Mouse (Mus musculus) heart, embryonic 11.5 days (tissue): ENCODE results near the gene Cxcl1. TPM values are rescaled to one million over a fixed set of nuclear protein-coding genes. Genes with fewer than 3 reads are reported as not detected.

Experiments used
- ATAC-seq: fragments of 200-750 bp; cut with Nextera tagmentation; replicated peaks from 2 replicates; pipeline ENCODE4 v1.8.0; 2017; ENCODE audit warnings: moderate library complexity; ENCODE audit not compliant: insufficient number of reproducible peaks, low FRiP score, low TSS enrichment
- H3K27ac ChIP-seq: fragments of 300-500 bp; sonication (generic); 2 replicates; pipeline ENCODE4 v1.5.1; 2014; ENCODE audit warnings: mild to moderate bottlenecking, low read depth, low read length
- H3K27me3 ChIP-seq: fragments of 300-500 bp; sonication (generic); 2 replicates; pipeline ENCODE4 v1.6.1; 2014; ENCODE audit warnings: mild to moderate bottlenecking, low read length, mixed read lengths; ENCODE audit not compliant: control insufficient read depth, insufficient read depth
- H3K36me3 ChIP-seq: fragments of 300-500 bp; sonication (generic); 2 replicates; pipeline ENCODE4 v1.6.1; 2014; ENCODE audit warnings: mild to moderate bottlenecking, low read length, moderate library complexity, mixed read lengths; ENCODE audit not compliant: control insufficient read depth, insufficient read depth
- H3K4me1 ChIP-seq: fragments of 300-500 bp; sonication (generic); 2 replicates; pipeline ENCODE4 v1.6.1; 2014; ENCODE audit warnings: low read length; ENCODE audit not compliant: control insufficient read depth, insufficient read depth
- H3K4me2 ChIP-seq: fragments of 300-500 bp; sonication (generic); 2 replicates; pipeline ENCODE4 v1.6.1; 2014; ENCODE audit warnings: mild to moderate bottlenecking, moderate library complexity
- H3K4me3 ChIP-seq: fragments of 300-500 bp; sonication (generic); 2 replicates; pipeline ENCODE4 v1.5.1; 2014; ENCODE audit warnings: low read depth, low read length
- H3K9ac ChIP-seq: fragments of 300-500 bp; sonication (generic); 2 replicates; pipeline ENCODE4 v1.6.1; 2014; ENCODE audit warnings: mild to moderate bottlenecking, low read depth, low read length, moderate library complexity
- H3K9me3 ChIP-seq: fragments of 300-500 bp; sonication (generic); replicated peaks from 2 replicates; pipeline ENCODE4 v1.6.1; 2016; ENCODE audit warnings: low read length; ENCODE audit not compliant: control insufficient read depth
- WGBS: fragments of 180-500 bp; shearing (Covaris S2); extraction: QIAGEN DNeasy Blood & Tissue Kit; methylation state at CpG from one replicate; pipeline ENCODE4 v1.1.7; 2014; ENCODE audit not compliant: insufficient replicate concordance; 5-methylcytosine and 5-hydroxymethylcytosine counted together
- polyA plus RNA-seq: library from polyadenylated mRNA; unstranded; fragments of >200 nt; fragmentation: Nextera tagmentation; extraction: Ambion mirVana; gene quantifications from 2 replicates; pipeline ENCODE4 v1.2.1, GENCODE M21; 2014

Gene Cxcl1
- polyA plus RNA-seq, 1 experiment from 2014 or later = 0.27 TPM

- ATAC-seq = no peak
- Histone ChIP-seq H3K27me3 (no peaks in the 10 kb centered on the region), H3K27ac (no peak overlapping the region), H3K4me2 (no peak overlapping the region), H3K9ac (no peak overlapping the region), H3K9me3 (no peaks in the 10 kb centered on the region), H3K4me1 (no peaks in the 10 kb centered on the region), H3K4me3 (no peak overlapping the region), H3K36me3 (no peaks in the 10 kb centered on the region)
- 84% methylated on average over 7 of the region's 7 CpGs for WGBS
These were observed 10.6 kb upstream of the Cxcl1 start for GRCm38 (mm10) chr5:90880335-90880850.

GRCm38 (mm10) chr5:90881021-90881420 lies 10.0 kb upstream of the Cxcl1 start:
- Histone ChIP-seq H3K27ac (no peak overlapping the region), H3K9me3 (no peaks in the 10 kb centered on the region), H3K27me3 (no peaks in the 10 kb centered on the region), H3K9ac (no peak overlapping the region), H3K4me1 (no peaks in the 10 kb centered on the region), H3K4me3 (no peak overlapping the region), H3K36me3 (no peaks in the 10 kb centered on the region), H3K4me2 (no peak overlapping the region)
- ATAC-seq = no peak
- WGBS = 87% methylated on average over 4 of the region's 4 CpGs

GRCm38 (mm10) chr5:90881682-90882081 lies 9.4 kb upstream of the Cxcl1 start:
- Histone ChIP-seq H3K4me3 (no peak overlapping the region), H3K36me3 (no peaks in the 10 kb centered on the region), H3K4me2 (no peak overlapping the region), H3K9ac (no peak overlapping the region), H3K27me3 (no peaks in the 10 kb centered on the region), H3K27ac (no peak overlapping the region), H3K9me3 (no peaks in the 10 kb centered on the region), H3K4me1 (no peaks in the 10 kb centered on the region)
- ATAC-seq = no peak
- WGBS = 84% methylated on average over 5 of the region's 5 CpGs

- no peak overlapping the region for H3K4me2 ChIP-seq
- H3K4me1 ChIP-seq = no peaks in the 10 kb centered on the region
- no peaks in the 10 kb centered on the region for H3K36me3 ChIP-seq
- no peaks in the 10 kb centered on the region for H3K9me3 ChIP-seq
- no peak overlapping the region for H3K27ac ChIP-seq
- H3K4me3 ChIP-seq = no peak overlapping the region
- no peak for ATAC-seq
- no peak overlapping the region for H3K9ac ChIP-seq
- WGBS = 82% methylated on average over 5 of the region's 5 CpGs
- H3K27me3 ChIP-seq = no peaks in the 10 kb centered on the region
These were observed 8.9 kb upstream of the Cxcl1 start for GRCm38 (mm10) chr5:90882146-90882545.

DNA sequence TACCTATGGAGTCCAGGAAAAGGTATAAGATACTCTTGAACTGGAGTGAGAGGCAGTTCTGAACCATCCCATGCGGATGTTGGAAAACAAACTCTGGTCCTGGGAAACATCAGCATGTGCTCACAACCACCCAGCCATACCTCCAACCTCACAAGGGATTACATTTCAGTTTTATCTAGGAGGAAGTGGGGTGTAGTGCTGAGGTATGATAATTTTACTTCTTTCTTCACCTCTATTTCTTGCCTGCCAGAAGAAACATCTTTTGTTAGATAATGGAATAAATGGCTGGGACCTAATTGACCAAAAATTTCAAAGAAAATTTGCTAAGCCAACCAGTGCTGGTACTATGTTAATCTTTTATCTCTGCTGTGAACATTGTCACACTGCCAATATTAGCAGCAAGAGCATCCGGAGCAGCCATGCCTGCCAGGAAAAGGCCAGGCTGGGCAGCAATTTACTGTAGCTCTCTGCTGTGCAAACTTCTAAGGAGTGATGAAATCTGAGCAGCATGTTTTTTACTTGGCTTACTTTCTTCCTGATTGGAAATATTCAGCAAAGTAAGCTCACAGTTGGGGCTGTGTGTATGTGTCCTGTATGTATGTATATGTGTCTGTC lies 6.3 kb upstream of the Cxcl1 start:
- no peak overlapping the region for H3K4me2 ChIP-seq
- H3K36me3 ChIP-seq = no peaks in the 10 kb centered on the region
- H3K4me3 ChIP-seq = no peak overlapping the region
- 47% methylated on average over 2 of the region's 2 CpGs for WGBS
- H3K9me3 ChIP-seq = no peaks in the 10 kb centered on the region
- ATAC-seq = peak; percentile 46; the same call in 1 of the 2 replicates
- no peaks in the 10 kb centered on the region for H3K27me3 ChIP-seq
- H3K27ac ChIP-seq = no peak overlapping the region
- no peak overlapping the region for H3K9ac ChIP-seq
- H3K4me1 ChIP-seq = no peaks in the 10 kb centered on the region

DNA sequence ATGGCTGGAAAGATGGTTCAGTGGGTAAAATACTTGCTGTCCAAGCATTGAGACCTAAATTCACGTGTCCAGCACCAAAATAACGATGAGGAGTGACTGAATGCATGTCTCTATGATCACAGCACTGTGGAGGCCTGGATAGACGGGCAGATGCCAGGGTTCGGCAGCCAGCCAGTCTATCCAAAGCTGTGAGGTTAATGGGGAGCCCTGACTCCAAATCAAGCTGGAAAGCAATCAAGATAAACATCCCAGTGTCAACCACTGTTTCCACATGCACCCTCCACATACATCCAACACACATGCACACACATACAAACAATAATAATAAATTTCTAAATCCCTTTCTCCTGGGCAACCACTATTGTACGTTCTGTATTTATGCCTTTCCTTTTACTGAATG lies 2.4 kb upstream of the Cxcl1 start:
- Histone ChIP-seq H3K27ac (no peak overlapping the region), H3K4me2 (no peak overlapping the region), H3K9ac (no peak overlapping the region), H3K27me3 (no peaks in the 10 kb centered on the region), H3K4me1 (no peaks in the 10 kb centered on the region), H3K9me3 (no peaks in the 10 kb centered on the region), H3K4me3 (no peak overlapping the region), H3K36me3 (no peaks in the 10 kb centered on the region)
- ATAC-seq = no peak
- WGBS = 65% methylated on average over 5 of the region's 5 CpGs

GRCm38 (mm10) chr5:90891464-90891813 lies 398 bp downstream of the Cxcl1 start:
- Histone ChIP-seq H3K36me3 (no peaks in the 10 kb centered on the region), H3K4me2 (peak overlapping the region; percentile 86), H3K4me1 (no peaks in the 10 kb centered on the region), H3K4me3 (peak overlapping the region; percentile 51), H3K9ac (peak overlapping the region; percentile 67; the same call in 1 of the 2 replicates), H3K9me3 (no peaks in the 10 kb centered on the region), H3K27me3 (no peaks in the 10 kb centered on the region), H3K27ac (no peak overlapping the region)
- 23% methylated on average over 10 of the region's 10 CpGs for WGBS
- no peak for ATAC-seq

DNA sequence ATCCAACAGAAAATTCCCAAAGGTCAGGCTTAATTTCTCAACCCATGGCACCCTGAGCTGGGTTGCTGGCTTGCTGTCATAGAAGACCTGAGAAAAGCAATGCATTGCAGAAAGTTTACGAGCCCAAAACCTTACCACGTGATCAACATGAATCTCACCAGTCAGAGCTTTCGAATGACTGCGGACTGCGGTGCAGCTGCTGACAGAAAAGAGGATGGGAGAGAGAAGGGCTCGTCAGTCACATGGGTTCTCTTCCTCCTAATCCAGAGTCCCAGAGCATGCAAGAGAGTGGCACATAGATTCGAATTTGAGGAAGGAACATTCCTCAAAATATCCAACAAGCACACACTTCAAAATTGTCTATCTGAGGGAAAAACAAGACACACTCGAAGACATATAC lies 3.2 kb downstream of the Cxcl1 start:
- no peak overlapping the region for H3K4me2 ChIP-seq
- no peak overlapping the region for H3K27ac ChIP-seq
- no peaks in the 10 kb centered on the region for H3K4me1 ChIP-seq
- H3K9me3 ChIP-seq = no peaks in the 10 kb centered on the region
- ATAC-seq = no peak
- no peaks in the 10 kb centered on the region for H3K27me3 ChIP-seq
- WGBS = 61% methylated on average over 8 of the region's 8 CpGs
- no peak overlapping the region for H3K9ac ChIP-seq
- no peak overlapping the region for H3K4me3 ChIP-seq
- no peaks in the 10 kb centered on the region for H3K36me3 ChIP-seq

- no peaks in the 10 kb centered on the region for H3K27me3 ChIP-seq
- no peaks in the 10 kb centered on the region for H3K36me3 ChIP-seq
- WGBS = 64% methylated on average over 3 of the region's 3 CpGs
- no peak overlapping the region for H3K9ac ChIP-seq
- ATAC-seq = no peak
- H3K4me2 ChIP-seq = no peak overlapping the region
- no peaks in the 10 kb centered on the region for H3K9me3 ChIP-seq
- no peak overlapping the region for H3K4me3 ChIP-seq
- no peaks in the 10 kb centered on the region for H3K4me1 ChIP-seq
- no peak overlapping the region for H3K27ac ChIP-seq
These were observed 6.4 kb downstream of the Cxcl1 start for GRCm38 (mm10) chr5:90897429-90897828.
